Mouse (Mus musculus): ENCODE measurements around the gene Oxct2b.

- TF ChIP-seq CTCF (IDR thresholded peaks at IDR 0.05; ENCODE audit: low read depth) = no peak
- TF ChIP-seq EP300 (IDR thresholded peaks at IDR 0.05; ENCODE audit: low read depth) = no peak
Observed at GRCm38 (mm10) chr4:123160571-123160970, 44.5 kb downstream of the Oxct2b start.
